Mouse (Mus musculus) spleen, postnatal 10 days (tissue): ENCODE data around the gene Arhgap9.

Experiments
- DNase-seq, 2 experiments: peaks; one replicate each; pipeline ENCODE4 v3.0.0; 2021 to 2022; ENCODE audit warnings: low spot score in 2 of 2

Gene Arhgap9

DNA sequence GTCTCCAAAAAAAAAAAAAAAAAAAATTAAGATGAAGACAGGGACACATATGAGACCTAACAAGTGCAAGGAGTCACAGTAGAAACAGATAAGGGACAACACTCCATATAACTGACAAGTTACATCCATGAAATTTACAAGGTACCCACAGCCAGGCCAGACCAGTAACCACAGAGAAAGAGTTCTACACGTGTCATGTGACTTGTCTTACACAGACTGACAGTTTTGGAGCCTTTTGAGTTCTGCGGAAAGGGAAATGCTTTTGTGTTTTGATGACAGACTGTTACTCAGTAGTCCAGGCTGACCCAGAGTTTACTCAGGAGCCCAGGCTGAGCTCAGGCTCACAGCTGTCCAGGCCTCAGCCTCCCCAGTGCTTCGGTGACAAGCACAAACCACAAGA lies 21.3 kb downstream of the Arhgap9 start:
- no peak for DNase-seq

DNA sequence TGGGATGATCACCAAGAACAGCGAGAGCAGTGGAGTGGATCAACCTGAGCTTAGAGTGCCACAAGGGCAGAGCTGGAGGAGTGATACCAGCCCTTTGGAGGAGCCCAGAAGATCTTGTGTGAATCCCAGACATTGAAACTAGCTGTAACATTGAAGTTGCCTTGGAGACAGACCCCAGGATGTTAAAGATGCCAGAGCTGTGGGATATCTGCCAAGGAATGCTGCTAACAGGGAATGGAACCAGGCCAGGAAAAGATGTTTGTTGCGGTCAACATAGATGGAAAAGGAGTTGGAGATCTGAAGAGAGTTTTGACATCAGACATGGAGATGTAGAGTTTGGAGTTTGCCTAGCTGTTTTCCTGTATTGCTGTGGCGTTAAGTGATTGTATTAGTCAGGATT lies 24.4 kb downstream of the Arhgap9 start:
- no peak for DNase-seq

DNA sequence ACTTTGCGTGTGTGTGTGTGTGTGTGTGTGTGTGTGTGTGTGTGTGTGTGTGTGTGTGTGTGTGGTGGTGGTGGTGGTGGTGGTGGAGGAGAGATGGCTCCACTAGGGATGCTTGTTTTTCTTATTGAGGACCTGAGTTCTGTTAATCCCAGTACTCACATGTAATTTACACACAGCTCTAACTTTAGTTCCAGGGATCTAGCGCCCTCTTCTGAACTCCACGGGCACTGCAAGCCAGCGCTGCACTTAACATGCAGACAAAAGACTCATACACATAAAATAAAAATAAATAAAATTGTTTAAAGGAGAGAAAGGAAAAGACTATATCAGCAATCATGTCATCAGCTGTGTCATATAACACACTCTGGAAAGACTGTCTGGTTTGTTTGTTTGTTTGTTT lies 27.2 kb downstream of the Arhgap9 start:
- DNase-seq: peak in 1 of 2 experiments; percentile 56

DNA sequence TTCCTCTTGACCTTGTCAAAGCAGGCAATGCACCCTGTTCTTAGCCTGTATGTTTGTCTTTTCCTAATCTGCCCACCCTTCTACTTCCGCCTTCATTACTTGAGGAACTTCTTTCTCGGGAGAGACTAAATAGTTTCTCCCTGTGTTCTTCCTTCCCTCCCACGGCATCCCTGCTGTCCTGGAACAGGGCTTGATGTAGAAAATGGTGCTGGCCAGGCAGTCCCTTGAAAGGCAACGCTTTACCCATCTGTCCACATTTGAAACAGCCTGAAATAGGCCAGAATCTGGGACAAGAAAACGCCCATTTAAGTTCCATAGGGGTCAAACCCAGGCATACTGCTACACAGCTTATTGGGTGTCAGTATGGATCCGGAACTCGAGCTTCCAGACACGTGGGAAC lies 28.0 kb downstream of the Arhgap9 start:
- DNase-seq: no peak

DNA sequence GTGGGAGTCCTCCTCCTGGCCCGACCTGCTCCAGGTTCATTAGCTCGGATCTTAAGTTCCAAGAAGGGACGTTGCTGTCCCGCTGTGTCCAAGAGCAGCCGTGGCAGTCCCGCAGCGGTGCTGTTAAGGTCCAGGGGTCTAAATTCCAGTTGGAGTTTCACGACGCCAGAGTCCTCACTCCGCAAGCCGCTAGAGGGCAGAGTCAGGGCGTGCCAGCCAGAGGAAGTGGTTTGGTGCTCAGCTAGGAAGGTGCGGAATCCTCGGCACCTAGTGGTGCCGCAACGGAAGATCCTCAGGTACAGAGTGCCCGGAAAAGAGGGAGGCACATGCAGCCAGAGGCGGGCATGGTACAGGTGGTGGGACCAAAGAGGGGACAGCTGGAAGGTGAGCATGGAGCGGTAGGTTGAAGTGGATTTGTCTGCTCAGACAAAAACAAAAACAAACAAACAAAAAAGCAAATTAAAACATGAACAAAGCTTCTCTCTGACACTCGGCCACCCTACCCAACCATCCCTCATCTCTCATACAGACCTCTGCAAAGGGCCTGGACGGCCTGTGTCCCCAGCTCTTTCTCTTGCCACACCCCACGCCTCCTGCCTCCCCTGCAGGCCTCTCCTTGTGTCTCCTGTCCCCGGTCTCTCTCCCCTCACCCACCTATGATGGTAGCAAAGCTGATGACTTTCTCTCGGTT lies 29.0 kb downstream of the Arhgap9 start:
- DNase-seq: peak in 1 of 2 experiments; percentile 76

DNA sequence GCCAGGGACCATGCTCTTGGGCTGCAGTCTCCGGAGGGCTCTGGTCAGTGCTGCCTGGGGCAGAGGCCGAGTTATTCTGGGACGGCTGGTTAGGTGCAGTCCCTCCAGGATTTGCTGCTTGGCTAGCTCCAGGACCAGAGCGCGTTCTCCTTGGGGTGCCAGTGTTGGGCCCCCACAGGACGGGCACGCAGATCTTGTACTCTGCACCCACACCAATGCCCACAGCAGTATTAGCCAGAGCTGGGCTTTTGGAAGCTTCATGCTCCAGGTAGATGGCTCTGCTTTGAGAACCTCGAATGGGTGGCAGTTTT lies 29.5 kb downstream of the Arhgap9 start:
- DNase-seq: no peak

DNA sequence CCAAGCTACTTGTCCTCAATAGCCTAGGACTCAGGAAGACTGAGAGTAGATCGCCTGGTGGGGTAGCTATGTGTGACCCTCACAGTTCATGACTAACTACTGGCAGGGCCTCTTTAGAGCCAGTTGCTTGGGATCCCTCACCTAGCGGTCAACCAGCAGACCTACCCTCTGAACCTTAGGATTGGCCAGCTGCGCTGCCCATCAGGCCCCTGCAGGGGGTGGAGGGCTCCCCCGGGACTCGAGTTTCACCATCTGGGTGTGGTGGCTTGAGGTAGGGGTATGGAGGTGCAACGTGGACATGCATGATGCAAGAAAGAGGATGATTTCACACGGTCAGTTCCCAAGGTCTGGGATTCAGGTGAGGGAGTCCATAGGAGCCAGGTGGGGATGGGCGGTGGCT lies 30.0 kb downstream of the Arhgap9 start:
- DNase-seq: no peak

DNA sequence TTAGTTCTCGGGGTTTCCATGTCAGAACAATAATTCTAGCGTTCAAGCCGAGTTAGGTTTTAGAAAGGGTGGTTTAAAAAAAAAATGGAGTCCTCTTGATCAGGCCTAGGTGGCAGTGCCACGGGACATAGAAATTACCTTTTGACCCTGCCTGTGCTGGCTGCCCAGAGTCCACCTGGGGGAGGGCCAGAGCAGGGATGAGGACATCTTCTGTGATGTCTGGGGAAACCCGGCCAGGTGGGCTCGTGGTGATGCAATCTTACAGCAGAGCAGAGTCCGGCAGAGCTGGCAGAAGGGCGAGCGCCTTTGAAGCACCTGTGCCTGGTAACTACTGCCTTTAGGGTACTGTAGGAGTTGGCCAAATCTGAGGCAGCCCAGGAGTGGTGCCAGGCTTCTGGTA lies 30.4 kb downstream of the Arhgap9 start:
- DNase-seq: no peak

DNA sequence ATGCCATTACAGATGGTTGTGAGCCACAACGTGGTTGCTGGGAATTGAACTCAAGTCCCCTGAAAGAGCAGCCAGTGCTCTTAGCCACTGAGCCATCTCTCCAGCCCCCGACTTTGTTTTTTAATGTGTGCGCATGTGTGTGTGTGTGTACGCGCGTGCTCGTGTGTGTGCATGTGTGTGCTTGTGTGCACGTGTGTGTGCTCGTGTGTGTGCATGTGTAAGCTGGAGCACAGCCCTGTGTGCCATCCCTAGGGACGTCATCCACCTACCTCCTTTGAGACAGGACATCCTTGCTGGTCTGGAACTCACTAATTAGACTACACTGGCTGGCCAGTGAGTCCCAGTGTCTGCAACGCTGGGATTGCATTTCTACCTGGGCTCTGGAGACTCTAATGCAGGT lies 31.0 kb downstream of the Arhgap9 start:
- no peak for DNase-seq

DNA sequence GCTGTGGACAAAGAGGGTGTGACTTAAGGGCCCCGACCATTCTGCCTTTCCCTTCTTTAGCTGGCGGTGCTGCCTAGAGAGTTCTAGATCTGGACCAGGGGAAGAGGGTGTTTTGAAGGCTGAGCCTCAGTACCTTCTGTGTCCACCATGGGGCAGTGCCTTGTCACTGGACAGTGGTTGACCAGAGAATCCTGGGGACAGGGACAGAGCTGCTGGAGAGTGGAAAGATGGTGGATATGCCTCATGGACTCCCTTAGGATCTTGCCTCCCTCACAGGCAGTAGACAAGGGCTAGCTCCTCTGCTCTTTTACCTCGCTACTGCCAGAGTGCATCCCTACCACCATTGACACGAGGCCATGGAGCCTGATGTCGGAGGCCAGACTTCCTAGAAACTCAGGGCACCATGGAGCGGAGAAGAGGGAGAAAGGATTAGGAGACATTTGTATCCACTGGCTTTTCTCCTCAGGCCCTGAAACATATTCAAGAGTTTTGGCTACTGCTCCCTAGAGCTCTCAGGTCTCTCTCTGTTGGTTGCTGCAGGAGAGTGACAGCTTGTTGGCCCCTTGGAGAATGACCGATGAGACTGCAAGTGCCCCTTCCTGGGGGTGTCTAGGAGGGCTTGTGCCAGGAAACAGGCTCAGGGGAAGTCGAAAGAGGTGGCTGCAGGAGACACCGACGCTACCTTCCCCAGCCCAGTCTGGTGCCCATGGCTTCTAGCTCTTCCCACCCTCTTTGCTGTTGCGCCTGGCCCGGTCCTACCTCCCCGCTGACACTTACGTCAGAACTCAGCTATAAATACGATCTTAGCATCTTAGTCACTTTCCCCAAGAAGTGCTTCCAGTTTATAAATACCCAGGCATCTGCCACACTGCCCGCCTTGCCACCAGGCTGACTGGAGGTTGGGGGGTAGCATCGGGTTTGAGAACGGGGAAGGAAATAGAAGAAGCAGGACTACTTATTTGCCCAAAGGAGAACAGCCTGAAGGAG lies 32.4 kb downstream of the Arhgap9 start, which contains the start of gene Inhbe:
Inhbe (minus strand) TSS at position 503 of the 987 bp plus-strand sequence.
- DNase-seq: no peak

DNA sequence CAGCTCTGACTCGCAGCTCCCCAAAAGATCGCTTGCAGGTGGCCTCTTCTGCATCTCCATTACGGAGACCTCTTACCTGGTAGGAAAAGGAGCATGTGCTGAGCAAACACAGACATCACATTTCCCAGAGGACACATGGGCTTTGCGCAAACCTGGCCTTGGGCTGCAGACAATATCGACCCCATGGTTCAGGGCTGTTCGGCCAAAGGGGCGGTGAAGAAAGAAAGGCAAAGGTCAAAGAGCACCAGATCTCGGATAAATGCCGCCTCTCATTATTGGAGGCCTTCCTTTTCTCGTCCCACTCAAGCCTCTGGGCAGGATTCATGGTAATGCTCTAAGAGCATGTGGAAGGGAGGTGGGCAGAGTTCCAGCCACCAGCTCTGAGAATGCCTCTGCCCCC lies 33.6 kb downstream of the Arhgap9 start:
- no peak for DNase-seq

DNA sequence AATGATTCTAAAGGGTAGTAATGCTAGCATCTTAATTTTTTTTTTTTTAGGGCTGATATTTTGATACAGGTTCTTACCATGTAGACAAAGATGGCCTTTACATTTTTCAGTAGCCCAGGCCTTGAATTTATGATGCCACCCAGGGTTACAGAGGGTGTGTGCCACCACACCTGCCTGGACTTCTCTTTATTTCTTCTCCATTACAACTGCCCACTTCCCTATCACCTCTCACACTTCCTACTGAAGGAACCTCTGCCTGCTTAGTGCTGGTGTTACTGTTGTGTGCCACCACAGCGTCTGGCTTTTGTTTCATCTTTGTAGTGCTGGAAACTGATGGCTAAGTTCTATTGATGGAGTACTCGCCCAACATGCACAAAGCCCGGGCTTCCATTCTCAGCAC lies 39.0 kb downstream of the Arhgap9 start:
- no peak for DNase-seq

DNA sequence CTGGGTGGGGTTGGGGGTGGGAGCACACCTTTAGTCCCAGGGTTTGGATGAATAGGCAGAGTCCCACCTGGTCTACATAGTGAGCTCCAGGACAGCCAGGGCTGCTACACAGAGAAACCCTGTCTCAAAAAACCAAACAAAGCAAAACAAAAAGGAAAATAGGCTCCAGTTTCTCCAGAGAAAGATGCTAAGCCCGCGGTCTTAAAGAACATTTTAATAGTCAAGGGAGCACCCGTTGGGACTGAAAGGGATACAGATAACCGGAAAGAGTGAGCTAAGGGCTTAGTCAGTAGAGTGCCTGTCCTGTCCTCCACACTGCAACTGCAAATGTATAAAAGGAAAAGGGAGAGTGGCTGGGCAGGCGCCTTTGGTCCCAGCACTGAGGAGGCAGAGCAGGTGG lies 45.4 kb downstream of the Arhgap9 start:
- DNase-seq: no peak

DNA sequence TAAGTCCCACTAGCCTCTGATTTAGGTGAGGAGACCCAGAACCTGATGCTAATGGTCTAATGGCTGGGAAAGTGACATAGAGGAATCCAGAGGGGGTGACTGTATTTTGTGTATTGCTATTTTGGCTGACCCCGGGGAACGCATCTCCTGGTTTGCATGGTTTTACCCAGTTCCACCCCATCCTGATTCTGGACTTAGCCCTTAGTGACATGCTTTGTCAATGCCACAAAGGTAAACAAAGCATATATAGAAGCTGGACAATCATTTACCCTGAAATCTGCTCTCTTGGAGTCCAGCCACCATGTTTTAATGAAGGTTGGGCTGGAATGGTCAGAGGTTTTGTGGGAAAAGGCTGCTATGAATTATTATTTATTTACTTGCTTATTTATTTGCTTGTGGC lies 46.5 kb downstream of the Arhgap9 start:
- no peak for DNase-seq

DNA sequence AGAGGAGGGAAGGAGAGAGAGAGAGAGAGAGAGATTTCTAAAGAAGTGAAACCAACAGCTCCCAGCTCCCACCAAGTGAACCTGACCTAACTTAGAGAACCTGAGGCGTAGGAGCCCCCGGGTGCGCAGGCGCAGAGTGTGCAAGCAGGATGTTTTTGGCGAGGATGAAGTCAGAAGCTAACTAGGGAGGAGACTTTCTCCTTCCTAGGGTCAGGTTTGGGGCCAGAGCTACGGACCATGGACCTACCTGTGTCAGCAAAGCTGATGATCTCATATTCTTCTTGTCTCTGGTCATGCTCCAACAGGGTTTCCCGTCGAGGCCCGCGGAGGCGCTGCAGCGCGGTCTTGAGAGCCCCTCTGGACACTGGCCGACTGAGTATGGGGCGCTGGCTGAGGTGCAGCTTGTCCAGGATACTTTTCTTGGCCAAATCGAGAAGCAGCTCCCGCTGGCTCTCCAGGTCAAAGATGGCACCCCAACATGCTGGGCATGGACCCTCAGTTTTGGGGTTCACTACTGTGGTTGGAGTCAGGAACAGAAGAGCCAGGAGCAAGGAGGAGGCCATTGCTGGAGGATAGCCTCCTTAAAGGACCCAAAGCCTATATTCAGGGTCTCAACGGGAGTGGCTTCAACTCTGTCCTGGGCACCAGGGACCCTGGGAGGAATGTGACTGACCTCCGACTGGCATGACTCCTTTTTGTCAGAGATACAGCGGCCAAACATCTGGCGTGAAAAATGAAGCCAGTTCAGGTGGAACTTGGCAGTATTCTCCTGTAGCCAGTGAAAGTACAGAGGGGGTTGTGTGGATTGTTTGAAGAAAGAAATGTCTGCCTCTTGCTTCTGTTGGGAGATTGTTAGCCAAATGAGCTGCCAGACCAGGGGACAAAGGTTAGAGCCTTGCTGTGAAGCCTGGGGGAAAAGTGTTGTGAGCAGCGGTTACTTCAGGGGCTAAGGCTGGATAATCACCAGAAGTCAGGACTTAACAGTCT lies 48.4 kb downstream of the Arhgap9 start, which contains the start of gene Inhbc:
Inhbc (minus strand) TSS at position 598 of the 987 bp plus-strand sequence.
- no peak for DNase-seq

DNA sequence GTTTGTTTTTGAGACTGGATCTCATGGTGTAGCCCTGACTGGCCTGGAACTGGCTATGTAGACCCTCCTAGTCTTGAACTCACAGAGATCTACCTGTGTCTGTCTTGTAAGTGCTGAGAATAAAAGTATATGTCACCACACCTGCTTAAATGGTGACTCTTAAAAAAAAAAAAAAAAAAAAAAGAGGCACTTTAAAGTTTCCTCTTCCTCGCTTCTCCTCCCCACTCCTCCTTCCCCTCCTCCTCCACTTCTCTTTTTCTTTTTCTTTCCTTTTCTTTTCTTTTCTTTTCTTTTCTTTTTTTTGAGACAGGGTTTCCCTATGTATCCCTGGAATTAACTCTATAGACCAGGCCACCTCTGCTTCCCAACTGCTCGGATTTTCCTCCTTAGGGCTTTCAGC lies 49.3 kb downstream of the Arhgap9 start:
- no peak for DNase-seq

DNA sequence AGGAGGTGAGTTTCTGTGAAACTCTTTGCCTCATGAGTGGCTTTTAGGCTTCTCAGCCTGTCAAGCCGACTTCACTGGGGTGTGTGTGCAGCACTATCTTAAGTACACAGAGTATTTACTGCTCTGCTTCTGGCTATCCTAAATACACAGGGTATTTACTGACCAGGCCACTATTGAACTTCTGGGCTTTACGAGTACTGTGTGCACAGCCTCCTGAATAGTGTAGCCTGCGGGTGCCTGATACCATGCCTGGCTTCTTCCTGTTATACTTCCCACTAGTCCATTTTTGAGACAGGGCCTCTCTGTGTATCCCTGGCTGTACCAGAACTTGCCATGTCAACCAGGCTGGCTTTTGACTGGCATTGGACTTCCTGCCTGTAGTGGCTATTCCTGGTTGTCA lies 55.9 kb downstream of the Arhgap9 start:
- DNase-seq: no peak
